Mouse (Mus musculus): ENCODE results near the gene Padi2.

Padi2 gene

GRCm38 (mm10) chr4:140959128-140959679 is 53.1 kb downstream of the Padi2 start:
- no peak for ATAC-seq (ENCODE audit: low TSS enrichment)

GRCm38 (mm10) chr4:140959715-140960479 is 53.8 kb downstream of the Padi2 start:
- no peak for ATAC-seq (ENCODE audit: low TSS enrichment)

- peak; percentile 88 for ATAC-seq (ENCODE audit: low TSS enrichment)
These were observed 54.8 kb downstream of the Padi2 start, which contains the start of gene Sdhb for GRCm38 (mm10) chr4:140960781-140961466. Gene Sdhb, plus strand, starts transcription at chr4:140961203.

- peak; percentile 3; the same call in 1 of the 2 replicates for ATAC-seq (ENCODE audit: low TSS enrichment)
These were observed 55.5 kb downstream of the Padi2 start for GRCm38 (mm10) chr4:140961467-140962206.

GRCm38 (mm10) chr4:140962207-140962909 is 56.2 kb downstream of the Padi2 start:
- no peak for ATAC-seq (ENCODE audit: low TSS enrichment)

GRCm38 (mm10) chr4:140962950-140963349 is 56.8 kb downstream of the Padi2 start:
- ATAC-seq (ENCODE audit: low TSS enrichment) = no peak

- peak; percentile 10; the same call in 1 of the 2 replicates for ATAC-seq (ENCODE audit: low TSS enrichment)
These were observed 57.9 kb downstream of the Padi2 start for GRCm38 (mm10) chr4:140963941-140964597.

GRCm38 (mm10) chr4:140964620-140965019 is 58.5 kb downstream of the Padi2 start:
- peak; percentile 31; the same call in 1 of the 2 replicates for ATAC-seq (ENCODE audit: low TSS enrichment)

- ATAC-seq (ENCODE audit: low TSS enrichment) = no peak
These were observed 61.4 kb downstream of the Padi2 start for GRCm38 (mm10) chr4:140967386-140968159.

GRCm38 (mm10) chr4:140971691-140972090 is 65.5 kb downstream of the Padi2 start:
- no peak for ATAC-seq (ENCODE audit: low TSS enrichment)

GRCm38 (mm10) chr4:140974408-140974807 is 68.3 kb downstream of the Padi2 start:
- ATAC-seq (ENCODE audit: low TSS enrichment) = no peak

GRCm38 (mm10) chr4:140975356-140975755 is 69.2 kb downstream of the Padi2 start:
- no peak for ATAC-seq (ENCODE audit: low TSS enrichment)

GRCm38 (mm10) chr4:140977278-140977677 is 71.1 kb downstream of the Padi2 start:
- no peak for ATAC-seq (ENCODE audit: low TSS enrichment)

- ATAC-seq (ENCODE audit: low TSS enrichment) = no peak
These were observed 71.9 kb downstream of the Padi2 start for GRCm38 (mm10) chr4:140977886-140978692.

- no peak for ATAC-seq (ENCODE audit: low TSS enrichment)
These were observed 75.5 kb downstream of the Padi2 start for GRCm38 (mm10) chr4:140981605-140982004.

- no peak for ATAC-seq (ENCODE audit: low TSS enrichment)
These were observed 76.7 kb downstream of the Padi2 start for GRCm38 (mm10) chr4:140982808-140983207.

GRCm38 (mm10) chr4:140983442-140983841 is 77.3 kb downstream of the Padi2 start:
- ATAC-seq (ENCODE audit: low TSS enrichment) = peak; percentile 27; the same call in 1 of the 2 replicates

- ATAC-seq (ENCODE audit: low TSS enrichment) = no peak
These were observed 78.4 kb downstream of the Padi2 start for GRCm38 (mm10) chr4:140984544-140984943.
